Mouse (Mus musculus) intestine, embryonic 16.5 days (tissue): ENCODE measurements around the gene Rbm33. TPM values are rescaled to one million over a fixed set of nuclear protein-coding genes. Genes with fewer than 3 reads are reported as not detected.

Experiments
- ATAC-seq: fragments of 200-750 bp; cut with Nextera tagmentation; 2 replicates; pipeline ENCODE4 v1.8.0; 2017; ENCODE audit warnings: moderate TSS enrichment, moderate library complexity
- H3K27ac ChIP-seq: fragments of 300-500 bp; sonication (generic); 2 replicates; pipeline ENCODE4 v1.5.1; 2014; ENCODE audit warnings: mild to moderate bottlenecking, low read length
- H3K27me3 ChIP-seq: fragments of 300-500 bp; sonication (generic); replicated peaks from 2 replicates; pipeline ENCODE4 v1.6.1; 2014; ENCODE audit warnings: low read length, control low read depth, mixed read lengths; ENCODE audit not compliant: control insufficient read depth, insufficient read depth
- H3K36me3 ChIP-seq: fragments of 300-500 bp; sonication (generic); 2 replicates; pipeline ENCODE4 v1.6.1; 2014; ENCODE audit warnings: low read length, control low read depth; ENCODE audit not compliant: control insufficient read depth, insufficient read depth
- H3K4me1 ChIP-seq: fragments of 300-500 bp; sonication (generic); 2 replicates; pipeline ENCODE4 v1.6.1; 2014; ENCODE audit warnings: low read length, control low read depth, mixed read lengths; ENCODE audit not compliant: control insufficient read depth, insufficient read depth
- H3K4me2 ChIP-seq: fragments of 300-500 bp; sonication (generic); 2 replicates; pipeline ENCODE4 v1.6.1; 2014; ENCODE audit warnings: low read depth, low read length, control low read depth
- H3K4me3 ChIP-seq: fragments of 300-500 bp; sonication (generic); 2 replicates; pipeline ENCODE4 v1.5.1; 2014; ENCODE audit warnings: mild to moderate bottlenecking, low read length
- H3K9ac ChIP-seq: fragments of 300-500 bp; sonication (generic); 2 replicates; pipeline ENCODE4 v1.6.1; 2014; ENCODE audit warnings: low read depth, low read length
- H3K9me3 ChIP-seq: fragments of 300-500 bp; sonication (generic); 2 replicates; pipeline ENCODE4 v1.6.1; 2016; ENCODE audit warnings: low read length, control low read depth; ENCODE audit not compliant: control insufficient read depth
- WGBS: fragments of 180-500 bp; shearing (Covaris S2); extraction: QIAGEN DNeasy Blood & Tissue Kit; methylation state at CpG from one replicate; pipeline ENCODE4 v1.1.7; 2014; 5-methylcytosine and 5-hydroxymethylcytosine counted together
- polyA plus RNA-seq: library from polyadenylated mRNA; unstranded; fragments of >200 nt; fragmentation: Nextera tagmentation; extraction: Ambion mirVana; gene quantifications from 2 replicates; pipeline ENCODE4 v1.2.1, GENCODE M21; 2015

Gene Rbm33
- polyA plus RNA-seq, 1 experiment from 2014 or later: 6.5 TPM

DNA sequence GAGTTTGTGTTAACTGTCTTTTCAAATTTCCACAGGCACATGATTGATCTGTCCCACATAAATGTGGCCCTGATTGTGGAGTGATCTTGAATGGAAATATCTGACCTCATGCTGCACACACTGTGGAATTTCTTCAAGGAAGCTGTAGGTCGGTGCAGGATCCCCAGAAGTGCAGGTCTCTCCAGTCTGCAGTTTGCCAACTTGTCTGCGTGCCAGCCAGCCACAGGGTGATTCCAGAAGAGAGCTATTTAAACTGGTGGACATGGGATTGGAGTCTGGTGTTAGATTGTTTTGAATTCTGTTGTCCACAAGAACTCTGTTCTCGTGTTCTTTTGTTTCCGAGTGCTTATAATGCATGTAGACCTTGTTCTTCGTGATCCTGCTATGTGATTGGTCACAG, 96.6 kb downstream of the Rbm33 start:
- H3K27ac ChIP-seq: no peak overlapping the region
- WGBS: 93% methylated on average over 5 of the region's 5 CpGs

DNA sequence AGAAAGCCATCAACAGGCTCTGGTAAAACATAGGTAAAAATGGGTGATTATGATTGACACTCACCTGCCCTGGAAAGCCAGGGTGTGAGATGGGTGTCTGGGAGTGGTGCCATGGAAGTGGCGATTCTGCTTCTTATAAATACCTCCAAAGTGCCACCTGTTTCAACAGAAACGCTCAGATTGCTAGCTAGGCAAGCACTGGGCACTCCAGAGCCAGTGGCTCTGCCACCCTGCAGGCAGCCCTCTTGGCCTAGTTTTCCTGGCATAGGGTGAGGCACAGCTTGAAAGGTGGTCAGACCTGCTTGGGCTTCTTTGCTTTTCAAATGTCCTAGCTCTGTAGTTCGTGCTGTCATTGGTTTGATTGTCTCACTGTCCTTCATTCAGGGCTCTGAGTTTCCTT, 97.2 kb downstream of the Rbm33 start:
- Histone ChIP-seq H3K9ac (no peak overlapping the region), H3K27ac (no peak overlapping the region), H3K36me3 (peaks cover 20% of the 10 kb centered on the region), H3K4me3 (no peak overlapping the region), H3K4me1 (no peaks in the 10 kb centered on the region), H3K4me2 (no peak overlapping the region), H3K27me3 (no peaks in the 10 kb centered on the region), H3K9me3 (no peaks in the 10 kb centered on the region)
- ATAC-seq: no peak
- WGBS: 90% methylated on average over 3 of the region's 3 CpGs

More for the DNA sequence above, 96.6 kb downstream of the Rbm33 start:
- H3K4me2 ChIP-seq: no peak overlapping the region
- H3K9ac ChIP-seq: no peak overlapping the region
- H3K9me3 ChIP-seq: no peaks in the 10 kb centered on the region
- peaks cover 20% of the 10 kb centered on the region for H3K36me3 ChIP-seq
- ATAC-seq: no peak
- no peak overlapping the region for H3K4me3 ChIP-seq
- H3K27me3 ChIP-seq: no peaks in the 10 kb centered on the region
- no peaks in the 10 kb centered on the region for H3K4me1 ChIP-seq

DNA sequence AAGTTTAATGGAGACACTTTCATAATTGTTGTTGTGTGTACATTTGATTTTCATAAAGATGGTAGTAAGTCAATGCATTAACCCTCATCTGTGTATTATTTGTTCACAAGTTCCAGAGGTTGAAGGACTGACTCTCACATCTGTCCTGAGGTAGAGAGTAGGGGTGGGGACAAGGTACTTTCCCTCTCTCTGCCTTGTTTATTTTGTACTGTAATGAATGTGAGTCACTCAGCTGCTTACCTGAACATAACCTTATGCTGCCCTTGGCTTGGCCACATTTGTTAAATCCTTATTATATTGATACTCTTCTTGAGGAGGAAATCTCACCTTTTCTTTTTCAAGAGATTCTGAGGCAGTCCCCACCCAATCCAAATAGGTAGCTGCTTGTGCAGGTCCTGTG, 99.1 kb downstream of the Rbm33 start:
- Histone ChIP-seq H3K4me3 (no peak overlapping the region), H3K27ac (no peak overlapping the region), H3K27me3 (no peaks in the 10 kb centered on the region), H3K4me1 (no peaks in the 10 kb centered on the region), H3K36me3 (peaks cover 21% of the 10 kb centered on the region), H3K9ac (no peak overlapping the region), H3K9me3 (no peaks in the 10 kb centered on the region), H3K4me2 (no peak overlapping the region)
- no peak for ATAC-seq

DNA sequence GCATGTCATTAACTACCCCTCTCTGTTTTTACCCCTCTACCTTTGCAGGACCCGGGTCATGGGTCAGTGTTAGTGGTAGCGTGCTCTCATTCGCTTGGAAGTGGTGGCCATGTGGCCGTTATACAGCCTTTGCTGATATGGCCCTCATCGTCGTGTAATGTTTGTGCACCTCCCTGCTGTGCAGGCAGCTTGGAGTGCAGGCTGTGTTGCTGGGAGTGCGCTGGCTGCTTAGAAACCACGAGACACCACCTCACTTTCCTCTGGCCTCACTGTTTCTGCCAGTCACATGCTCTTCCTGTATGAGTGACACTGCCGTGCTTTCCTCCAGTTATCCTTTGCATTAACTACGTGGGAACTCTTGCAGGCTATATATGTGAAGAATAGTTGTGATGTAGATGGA, 101.8 kb downstream of the Rbm33 start:
- Histone ChIP-seq H3K4me1 (no peaks in the 10 kb centered on the region), H3K9me3 (no peaks in the 10 kb centered on the region), H3K4me2 (no peak overlapping the region), H3K36me3 (peaks cover 8% of the 10 kb centered on the region; the same call in 1 of the 2 replicates), H3K9ac (no peak overlapping the region), H3K27ac (no peak overlapping the region), H3K27me3 (no peaks in the 10 kb centered on the region), H3K4me3 (no peak overlapping the region)
- 77% methylated on average over 10 of the region's 10 CpGs for whole genome bisulfite sequencing
- no peak for ATAC-seq

DNA sequence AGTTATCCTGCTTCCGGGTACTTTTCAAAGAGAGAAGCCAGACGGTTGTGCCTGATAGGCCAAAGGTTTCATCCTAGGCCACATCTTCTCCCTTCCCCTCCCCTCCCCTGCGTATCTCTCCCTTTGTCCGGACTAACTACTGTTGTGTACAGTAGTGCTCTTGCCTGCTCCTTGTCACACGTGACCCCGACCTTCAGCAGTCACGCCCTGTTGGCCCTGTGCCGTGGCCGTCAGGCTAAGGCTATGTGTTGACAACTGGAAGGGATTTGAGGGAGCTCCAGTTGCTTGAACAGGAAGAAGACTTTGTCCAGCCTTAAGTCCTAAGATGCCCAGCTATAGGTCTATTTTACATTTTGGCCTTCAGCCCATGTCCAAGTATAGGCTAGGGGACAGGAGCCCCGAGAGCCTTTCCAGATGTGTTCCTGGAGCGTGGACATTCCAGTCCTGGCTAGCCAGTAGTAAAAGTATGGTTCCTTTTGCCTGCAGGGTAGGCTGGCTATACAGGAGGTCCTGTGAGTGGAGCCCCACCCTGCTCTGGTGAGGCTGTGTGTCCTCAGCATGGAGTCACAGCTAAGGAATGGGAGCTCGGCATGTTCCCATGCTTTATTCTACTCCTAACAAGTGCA, 102.8 kb downstream of the Rbm33 start:
- Histone ChIP-seq H3K4me1 (no peaks in the 10 kb centered on the region), H3K4me3 (no peak overlapping the region), H3K27me3 (no peaks in the 10 kb centered on the region), H3K36me3 (peaks cover 8% of the 10 kb centered on the region; the same call in 1 of the 2 replicates), H3K9me3 (no peaks in the 10 kb centered on the region), H3K27ac (no peak overlapping the region), H3K9ac (no peak overlapping the region), H3K4me2 (no peak overlapping the region)
- WGBS: 78% methylated on average over 12 of the region's 12 CpGs
- ATAC-seq: peak; percentile 83

DNA sequence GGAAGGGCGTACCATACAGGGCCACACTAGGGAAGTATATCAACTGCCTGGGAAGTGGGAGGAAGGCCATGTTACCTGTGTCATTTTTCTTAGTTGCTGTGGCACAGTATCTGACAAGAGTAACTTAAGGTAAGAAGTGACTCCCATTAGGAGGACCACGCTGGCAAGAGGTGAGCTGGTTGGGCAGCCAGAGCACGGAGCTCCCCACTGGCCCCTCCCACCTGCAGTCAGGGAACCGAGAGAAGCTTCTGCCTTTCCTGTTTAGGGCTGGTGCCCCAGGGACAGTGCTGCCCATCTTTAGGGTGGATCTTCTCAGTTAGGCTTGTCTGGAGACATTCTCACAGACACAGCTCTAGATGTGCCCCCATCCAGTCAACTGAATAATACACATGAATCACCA, 106.9 kb downstream of the Rbm33 start:
- Histone ChIP-seq H3K4me2 (no peak overlapping the region), H3K4me3 (no peak overlapping the region), H3K27me3 (no peaks in the 10 kb centered on the region), H3K27ac (no peak overlapping the region), H3K9me3 (no peaks in the 10 kb centered on the region), H3K36me3 (0 out of 2 replicates have a peak, but pooled peaks cover 2% of the 10 kb centered on the region), H3K9ac (no peak overlapping the region), H3K4me1 (no peaks in the 10 kb centered on the region)
- WGBS: 68% methylated on average over 4 of the region's 4 CpGs
- no peak for ATAC-seq

DNA sequence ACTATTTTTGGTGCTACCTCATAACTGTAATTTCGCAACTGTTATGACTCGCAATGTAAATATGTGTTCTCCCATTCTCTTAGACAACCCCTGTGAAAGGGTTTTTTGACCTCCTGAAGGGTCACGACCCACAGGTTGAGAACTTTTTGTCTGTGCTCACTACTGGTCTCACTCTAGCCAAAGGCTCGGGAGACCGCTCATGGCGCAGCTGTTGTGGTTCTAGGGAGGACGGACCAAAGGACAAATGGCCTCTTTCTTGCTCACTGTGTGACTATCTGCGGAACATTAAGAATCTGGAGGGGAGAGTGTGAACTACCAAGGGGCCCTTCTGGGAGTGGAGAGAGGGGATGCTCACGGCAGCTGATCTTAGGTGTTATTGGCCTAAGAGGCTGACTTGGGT, 109.0 kb downstream of the Rbm33 start:
- Histone ChIP-seq H3K9me3 (no peaks in the 10 kb centered on the region), H3K36me3 (no peaks in the 10 kb centered on the region), H3K27ac (no peak overlapping the region), H3K4me3 (no peak overlapping the region), H3K4me1 (no peaks in the 10 kb centered on the region), H3K27me3 (no peaks in the 10 kb centered on the region), H3K4me2 (no peak overlapping the region), H3K9ac (no peak overlapping the region)
- ATAC-seq: no peak
- 94% methylated on average over 9 of the region's 9 CpGs for WGBS

DNA sequence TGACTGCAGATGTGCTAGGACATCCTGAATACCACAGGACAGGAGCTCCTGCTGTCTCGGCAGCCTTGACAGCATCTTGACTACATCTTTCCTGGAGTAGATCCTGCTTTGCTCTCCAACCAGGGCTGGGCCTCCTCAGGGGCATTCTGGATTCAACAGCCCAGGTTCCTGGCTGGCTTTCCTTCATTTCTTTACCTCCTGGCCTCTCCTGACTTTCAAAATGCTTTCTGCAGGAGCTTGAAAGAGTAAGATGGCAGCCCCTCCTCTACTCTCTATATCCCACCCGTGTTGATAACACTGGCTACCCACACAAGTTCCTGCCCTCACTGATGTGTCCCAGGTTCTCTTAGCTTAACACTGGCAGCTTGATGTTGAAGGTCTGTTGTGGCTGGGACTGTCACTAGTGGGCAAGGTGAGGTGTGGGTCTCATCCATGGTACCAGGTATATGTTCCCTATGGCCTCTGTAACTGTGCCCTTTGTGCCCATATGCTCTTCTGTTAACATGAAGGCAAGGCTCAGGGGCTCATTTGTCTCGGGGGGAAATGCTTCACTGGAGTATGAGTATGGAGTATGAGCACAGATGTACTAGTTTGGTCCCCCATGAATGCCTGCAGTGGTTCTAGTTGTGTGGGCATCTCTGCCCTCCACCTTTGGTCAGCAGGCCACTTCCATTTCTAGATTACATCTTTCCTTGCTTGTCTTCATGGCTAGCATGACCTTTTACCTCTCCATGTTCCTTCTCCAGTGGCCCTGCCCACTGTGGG, 133.4 kb downstream of the Rbm33 start:
- no peak overlapping the region for H3K4me2 ChIP-seq
- no peaks in the 10 kb centered on the region for H3K36me3 ChIP-seq
- H3K4me3 ChIP-seq: no peak overlapping the region
- H3K27ac ChIP-seq: no peak overlapping the region
- H3K9ac ChIP-seq: no peak overlapping the region
- ATAC-seq: no peak
- H3K27me3 ChIP-seq: no peaks in the 10 kb centered on the region; the same call in 1 of the 2 replicates
- H3K4me1 ChIP-seq: no peaks in the 10 kb centered on the region
- no peaks in the 10 kb centered on the region for H3K9me3 ChIP-seq
- WGBS: 67% methylated on average over 3 of the region's 3 CpGs

DNA sequence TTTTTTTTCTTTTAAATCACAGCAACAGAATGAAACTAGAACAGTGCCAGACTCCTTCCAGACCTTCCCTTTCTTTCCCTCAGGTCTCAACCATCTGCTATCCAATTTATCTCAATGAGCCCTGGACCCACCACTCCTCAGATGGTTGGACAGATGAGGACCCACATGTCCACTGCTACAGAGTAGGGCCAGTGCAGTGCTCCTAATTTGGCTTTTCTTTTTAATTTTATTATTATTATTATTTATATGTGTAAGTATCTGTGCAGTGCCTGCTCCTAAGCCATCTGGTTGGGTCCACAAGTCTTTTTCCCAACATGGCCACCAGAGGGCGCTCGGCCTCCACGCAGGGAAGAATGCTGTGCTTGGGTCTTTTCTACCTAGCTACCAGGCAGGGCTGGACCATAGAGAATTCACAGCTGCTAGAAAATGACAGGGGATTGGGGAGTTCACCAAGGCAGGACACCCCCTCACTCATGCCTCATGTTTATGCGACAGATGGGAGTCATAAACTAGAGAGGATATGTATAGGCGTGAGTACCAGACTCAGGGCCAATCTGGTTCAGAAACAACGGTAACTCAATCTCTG, 134.2 kb downstream of the Rbm33 start:
- Histone ChIP-seq H3K27ac (no peak overlapping the region), H3K4me1 (no peaks in the 10 kb centered on the region), H3K36me3 (no peaks in the 10 kb centered on the region), H3K27me3 (no peaks in the 10 kb centered on the region; the same call in 1 of the 2 replicates), H3K9ac (no peak overlapping the region), H3K4me3 (no peak overlapping the region), H3K9me3 (no peaks in the 10 kb centered on the region), H3K4me2 (no peak overlapping the region)
- peak; percentile 67 for ATAC-seq
- 30% methylated on average over 6 of the region's 6 CpGs for WGBS
